Mouse (Mus musculus) lung, adult 2 months (tissue): Measurements from ENCODE around the gene Cmtm3.
"Not testable (repeated sequence)": the region's sequence is repeated elsewhere in the genome, so short reads cannot be mapped to it uniquely, and the experiment has no call there.

Experiments used
- CTCF ChIP-seq: fragments of 200-500 bp; IDR thresholded peaks from 2 replicates; pipeline ENCODE4 v1.5.1; 2011; ENCODE audit warnings: mild to moderate bottlenecking, low read length, control low read depth; ENCODE audit not compliant: insufficient read depth
- POLR2A ChIP-seq: fragments of 200-500 bp; IDR thresholded peaks from 2 replicates; pipeline ENCODE4 v1.6.1; 2011; ENCODE audit warnings: low read depth, mild to moderate bottlenecking, control low read depth, low read length, borderline replicate concordance; ENCODE audit errors: extremely low read depth

- not testable (repeated sequence) for TF ChIP-seq CTCF, POLR2A
Measured at GRCm38 (mm10) chr8:104321930-104322329, 17.3 kb upstream of the Cmtm3 start, which contains the start of gene Cmtm2b.
